Mouse (Mus musculus): Measurements from ENCODE around the gene Tbc1d16. TPM values are rescaled to one million over a fixed set of nuclear protein-coding genes. Genes with fewer than 3 reads are reported as not detected.

Gene Tbc1d16
- polyA plus RNA-seq, 1 experiment = 99.3 TPM

- TF ChIP-seq POLR2A (IDR thresholded peaks at IDR 0.05; ENCODE audit: borderline replicate concordance, extremely low read depth, insufficient read depth, insufficient read length, poor library complexity, severe bottlenecking) = no peak
- no peak for TF ChIP-seq CTCF (IDR thresholded peaks at IDR 0.05; ENCODE audit: borderline replicate concordance, extremely low read depth, insufficient read depth, insufficient read length)
- DNase-seq (ENCODE audit: low read depth) = no peak
Observed at GRCm38 (mm10) chr11:119162959-119163733, 65.2 kb downstream of the Tbc1d16 start.

- TF ChIP-seq CTCF (IDR thresholded peaks at IDR 0.05; ENCODE audit: borderline replicate concordance, extremely low read depth, insufficient read depth, insufficient read length) (no peak), POLR2A (IDR thresholded peaks at IDR 0.05; ENCODE audit: borderline replicate concordance, extremely low read depth, insufficient read depth, insufficient read length, poor library complexity, severe bottlenecking) (no peak)
- no peak for DNase-seq (ENCODE audit: low read depth)
Observed at GRCm38 (mm10) chr11:119161665-119162064, 66.6 kb downstream of the Tbc1d16 start.

- no peak for DNase-seq (ENCODE audit: low read depth)
- TF ChIP-seq POLR2A (IDR thresholded peaks at IDR 0.05; ENCODE audit: borderline replicate concordance, extremely low read depth, insufficient read depth, insufficient read length, poor library complexity, severe bottlenecking) (no peak), CTCF (IDR thresholded peaks at IDR 0.05; ENCODE audit: borderline replicate concordance, extremely low read depth, insufficient read depth, insufficient read length) (no peak)
Observed at GRCm38 (mm10) chr11:119160050-119160449, 68.2 kb downstream of the Tbc1d16 start.

DNA sequence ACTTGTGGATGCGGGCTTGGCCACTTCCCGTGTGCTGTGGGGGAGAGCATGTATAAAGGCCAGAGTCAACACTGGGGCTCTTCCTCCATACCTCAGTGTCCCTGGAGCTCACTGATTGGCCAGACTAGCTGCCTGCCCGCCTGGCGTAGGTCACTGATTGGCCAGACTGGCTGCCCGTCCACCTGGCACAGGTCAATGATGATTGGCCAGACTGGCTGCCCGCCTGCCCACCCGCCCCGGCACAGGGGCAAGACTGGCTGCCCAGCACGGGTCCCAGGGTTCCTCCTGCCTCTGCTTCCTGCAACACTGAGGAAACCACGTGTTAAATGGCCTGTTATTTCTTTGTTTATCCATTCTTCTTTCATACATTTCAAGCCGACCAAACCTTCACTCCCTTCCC, 68.8 kb downstream of the Tbc1d16 start:
- TF ChIP-seq POLR2A (IDR thresholded peaks at IDR 0.05; ENCODE audit: borderline replicate concordance, extremely low read depth, insufficient read depth, insufficient read length, poor library complexity, severe bottlenecking) (no peak), CTCF (IDR thresholded peaks at IDR 0.05; ENCODE audit: borderline replicate concordance, extremely low read depth, insufficient read depth, insufficient read length) (no peak)
- DNase-seq (ENCODE audit: low read depth) = peak; percentile 59

GRCm38 (mm10) chr11:119157377-119158189, 70.7 kb downstream of the Tbc1d16 start:
- DNase-seq (ENCODE audit: low read depth) = no peak
- TF ChIP-seq CTCF (IDR thresholded peaks at IDR 0.05; ENCODE audit: borderline replicate concordance, extremely low read depth, insufficient read depth, insufficient read length) (no peak), POLR2A (IDR thresholded peaks at IDR 0.05; ENCODE audit: borderline replicate concordance, extremely low read depth, insufficient read depth, insufficient read length, poor library complexity, severe bottlenecking) (no peak)

DNA sequence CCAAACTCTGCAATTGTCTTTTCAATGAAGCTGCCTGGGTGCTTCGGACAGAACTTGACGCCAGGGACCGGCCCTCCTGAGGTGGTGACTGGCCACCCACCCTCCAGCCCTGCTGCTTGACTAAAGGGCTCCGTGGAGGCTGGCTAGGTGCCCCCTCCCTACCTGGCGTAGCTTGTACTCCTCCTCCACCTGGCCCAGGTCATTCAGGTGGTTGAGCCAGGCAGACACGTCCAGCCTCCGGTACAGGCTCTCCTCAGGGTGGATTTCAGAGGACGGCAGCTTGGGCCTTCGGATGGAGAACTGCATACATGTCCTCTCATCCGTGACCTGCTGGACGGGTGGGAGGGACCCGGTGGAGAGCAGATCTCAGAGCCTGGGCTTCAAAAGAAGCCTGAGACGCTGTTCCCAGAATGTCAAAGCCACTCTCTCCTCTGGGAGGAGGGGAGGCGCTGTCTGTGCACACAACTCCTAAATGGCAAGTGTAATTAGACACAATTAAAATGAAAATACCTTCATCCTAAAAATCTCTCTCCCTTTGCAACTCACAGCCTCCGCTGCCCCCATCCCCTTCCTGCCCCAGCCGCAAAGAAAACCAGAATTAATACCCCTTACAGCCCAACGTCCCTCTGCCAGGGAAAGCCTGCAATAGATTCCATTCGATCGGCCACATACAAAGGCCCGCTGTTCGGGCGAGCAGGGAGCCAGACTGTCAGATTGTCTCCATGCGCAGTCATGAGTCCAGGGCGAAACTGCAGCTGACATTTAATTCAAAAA, 71.6 kb downstream of the Tbc1d16 start:
- DNase-seq (ENCODE audit: low read depth) = peak; percentile 91
- TF ChIP-seq CTCF (IDR thresholded peaks at IDR 0.05; ENCODE audit: borderline replicate concordance, extremely low read depth, insufficient read depth, insufficient read length) (no peak), POLR2A (IDR thresholded peaks at IDR 0.05; ENCODE audit: borderline replicate concordance, extremely low read depth, insufficient read depth, insufficient read length, poor library complexity, severe bottlenecking) (no peak)

GRCm38 (mm10) chr11:119155638-119156480, 72.4 kb downstream of the Tbc1d16 start:
- DNase-seq (ENCODE audit: low read depth) = peak; percentile 87
- TF ChIP-seq CTCF (IDR thresholded peaks at IDR 0.05; ENCODE audit: borderline replicate concordance, extremely low read depth, insufficient read depth, insufficient read length) (no peak), POLR2A (IDR thresholded peaks at IDR 0.05; ENCODE audit: borderline replicate concordance, extremely low read depth, insufficient read depth, insufficient read length, poor library complexity, severe bottlenecking) (no peak)

GRCm38 (mm10) chr11:119152321-119152831, 75.9 kb downstream of the Tbc1d16 start:
- TF ChIP-seq POLR2A (IDR thresholded peaks at IDR 0.05; ENCODE audit: borderline replicate concordance, extremely low read depth, insufficient read depth, insufficient read length, poor library complexity, severe bottlenecking) (no peak), CTCF (IDR thresholded peaks at IDR 0.05; ENCODE audit: borderline replicate concordance, extremely low read depth, insufficient read depth, insufficient read length) (no peak)
- no peak for DNase-seq (ENCODE audit: low read depth)

- no peak for DNase-seq (ENCODE audit: low read depth)
- TF ChIP-seq CTCF (IDR thresholded peaks at IDR 0.05; ENCODE audit: borderline replicate concordance, extremely low read depth, insufficient read depth, insufficient read length) (no peak), POLR2A (IDR thresholded peaks at IDR 0.05; ENCODE audit: borderline replicate concordance, extremely low read depth, insufficient read depth, insufficient read length, poor library complexity, severe bottlenecking) (no peak)
Observed at GRCm38 (mm10) chr11:119151073-119151607, 77.2 kb downstream of the Tbc1d16 start.

DNA sequence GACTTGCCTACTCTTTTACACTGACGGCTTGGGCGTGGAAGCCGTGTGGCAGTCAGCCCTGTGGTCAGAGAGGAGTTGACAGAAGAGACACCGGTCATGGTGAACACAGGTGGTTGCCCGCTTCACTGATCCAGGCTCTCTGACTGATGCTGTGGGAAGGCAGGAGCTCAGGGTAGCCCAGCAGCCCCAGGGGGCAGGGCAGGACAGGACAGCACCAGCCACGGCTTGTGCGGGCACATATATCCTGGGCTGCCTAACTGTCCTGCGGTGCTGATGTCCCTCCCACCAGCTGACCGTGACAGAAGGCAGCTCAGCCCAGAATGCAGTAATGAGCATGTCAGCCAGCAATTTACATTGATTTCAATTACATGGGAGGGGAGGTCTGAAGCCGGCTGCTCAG, 77.9 kb downstream of the Tbc1d16 start:
- TF ChIP-seq CTCF (IDR thresholded peaks at IDR 0.05; ENCODE audit: borderline replicate concordance, extremely low read depth, insufficient read depth, insufficient read length) = no peak
- TF ChIP-seq POLR2A (IDR thresholded peaks at IDR 0.05; ENCODE audit: borderline replicate concordance, extremely low read depth, insufficient read depth, insufficient read length, poor library complexity, severe bottlenecking) = no peak
- peak; percentile 54 for DNase-seq (ENCODE audit: low read depth)
